Mouse (Mus musculus): ENCODE measurements around the gene Ccdc85a. TPM values are rescaled to one million over a fixed set of nuclear protein-coding genes. Genes with fewer than 3 reads are reported as not detected.
"Not testable (repeated sequence)": the region's sequence is repeated elsewhere in the genome, so short reads cannot be mapped to it uniquely, and the experiment has no call there.

Ccdc85a gene
- polyA plus RNA-seq, 1 experiment from 2014 or later, result 13.8 TPM

GRCm38 (mm10) chr11:28459165-28459564 lies 125.0 kb downstream of the Ccdc85a start:
- Histone ChIP-seq H3K9me3 (ENCODE audit: low read length) (no peaks in the 10 kb centered on the region), H3K27ac (ENCODE audit: low read length) (no peak overlapping the region), H3K36me3 (ENCODE audit: insufficient read depth, low read length) (no peaks in the 10 kb centered on the region), H3K27me3 (replicated peaks; ENCODE audit: insufficient read depth, low read length) (no peaks in the 10 kb centered on the region), H3K4me1 (ENCODE audit: insufficient read depth, low read depth, low read length) (no peaks in the 10 kb centered on the region), H3K4me3 (ENCODE audit: low read depth, low read length) (no peak overlapping the region), H3K4me2 (replicated peaks; ENCODE audit: low read depth, low read length) (no peak overlapping the region), H3K9ac (replicated peaks; ENCODE audit: low read depth) (no peak overlapping the region)
- 76% methylated on average over 1 of the region's 1 CpGs for WGBS
- DNase-seq (ENCODE audit: low spot score), result no peak
- no peak for ATAC-seq
- TF ChIP-seq EP300 (IDR thresholded peaks at IDR 0.05), result no peak
- no peak for TF ChIP-seq CTCF (IDR thresholded peaks at IDR 0.05)

DNA sequence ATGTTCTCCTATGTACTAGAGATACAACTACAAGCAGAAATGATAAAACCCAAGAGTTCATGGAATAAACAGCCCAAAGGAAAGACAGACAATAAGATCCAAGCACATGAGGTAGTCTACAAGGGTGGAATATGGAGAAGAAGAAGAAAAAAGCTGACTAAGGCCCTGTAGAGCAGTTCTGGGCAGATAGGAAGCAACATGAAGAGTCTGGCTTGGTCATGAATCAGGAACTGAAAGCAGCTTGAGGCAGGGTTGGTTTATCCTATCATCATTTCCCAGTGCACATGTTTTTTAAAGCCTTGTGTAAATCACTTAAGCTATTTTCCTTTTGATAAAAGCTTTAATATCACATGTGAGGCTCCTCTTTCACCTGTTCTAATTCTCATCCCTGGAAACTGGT lies 144.2 kb downstream of the Ccdc85a start:
- H3K4me2 ChIP-seq (replicated peaks; ENCODE audit: low read depth, low read length), result no peak overlapping the region
- no peak overlapping the region for H3K4me3 ChIP-seq (ENCODE audit: low read depth, low read length)
- no peak overlapping the region for H3K27ac ChIP-seq (ENCODE audit: low read length)
- H3K36me3 ChIP-seq (ENCODE audit: insufficient read depth, low read length), result no peaks in the 10 kb centered on the region
- H3K9me3 ChIP-seq (ENCODE audit: low read length), result no peaks in the 10 kb centered on the region
- no peaks in the 10 kb centered on the region for H3K4me1 ChIP-seq (ENCODE audit: insufficient read depth, low read depth, low read length)
- H3K27me3 ChIP-seq (replicated peaks; ENCODE audit: insufficient read depth, low read length), result no peaks in the 10 kb centered on the region
- no peak overlapping the region for H3K9ac ChIP-seq (replicated peaks; ENCODE audit: low read depth)
- TF ChIP-seq CTCF (IDR thresholded peaks at IDR 0.05) (no peak), EP300 (IDR thresholded peaks at IDR 0.05) (no peak)
- DNase-seq (ENCODE audit: low spot score) (no peak), ATAC-seq (no peak)

- peak; percentile 24 for DNase-seq (ENCODE audit: low spot score)
- TF ChIP-seq CTCF (IDR thresholded peaks at IDR 0.05) (no peak), EP300 (IDR thresholded peaks at IDR 0.05) (no peak)
- no peaks in the 10 kb centered on the region for H3K4me1 ChIP-seq (ENCODE audit: insufficient read depth, low read depth, low read length)
- H3K27ac ChIP-seq (ENCODE audit: low read length), result no peak overlapping the region
- no peak overlapping the region for H3K4me3 ChIP-seq (ENCODE audit: low read depth, low read length)
- H3K9me3 ChIP-seq (ENCODE audit: low read length), result no peaks in the 10 kb centered on the region
- H3K27me3 ChIP-seq (replicated peaks; ENCODE audit: insufficient read depth, low read length), result no peaks in the 10 kb centered on the region
- H3K4me2 ChIP-seq (replicated peaks; ENCODE audit: low read depth, low read length), result no peak overlapping the region
- WGBS, result 65% methylated on average over 2 of the region's 2 CpGs
- H3K9ac ChIP-seq (replicated peaks; ENCODE audit: low read depth), result no peak overlapping the region
- no peak for ATAC-seq
- H3K36me3 ChIP-seq (ENCODE audit: insufficient read depth, low read length), result no peaks in the 10 kb centered on the region
Measured at GRCm38 (mm10) chr11:28422451-28423231, 161.5 kb downstream of the Ccdc85a start.

- no peak overlapping the region for H3K9ac ChIP-seq (replicated peaks; ENCODE audit: low read depth)
- no peak overlapping the region for H3K27ac ChIP-seq (ENCODE audit: low read length)
- ATAC-seq, result no peak
- no peak overlapping the region for H3K4me3 ChIP-seq (ENCODE audit: low read depth, low read length)
- H3K27me3 ChIP-seq (replicated peaks; ENCODE audit: insufficient read depth, low read length), result no peaks in the 10 kb centered on the region
- 67% methylated on average over 2 of the region's 2 CpGs for WGBS
- H3K4me2 ChIP-seq (replicated peaks; ENCODE audit: low read depth, low read length), result no peak overlapping the region
- H3K4me1 ChIP-seq (ENCODE audit: insufficient read depth, low read depth, low read length), result no peaks in the 10 kb centered on the region
- H3K36me3 ChIP-seq (ENCODE audit: insufficient read depth, low read length), result no peaks in the 10 kb centered on the region
- no peak for TF ChIP-seq EP300 (IDR thresholded peaks at IDR 0.05)
- no peak for TF ChIP-seq CTCF (IDR thresholded peaks at IDR 0.05)
- no peak for DNase-seq (ENCODE audit: low spot score)
- no peaks in the 10 kb centered on the region for H3K9me3 ChIP-seq (ENCODE audit: low read length)
Measured at GRCm38 (mm10) chr11:28415841-28416240, 168.3 kb downstream of the Ccdc85a start.

DNA sequence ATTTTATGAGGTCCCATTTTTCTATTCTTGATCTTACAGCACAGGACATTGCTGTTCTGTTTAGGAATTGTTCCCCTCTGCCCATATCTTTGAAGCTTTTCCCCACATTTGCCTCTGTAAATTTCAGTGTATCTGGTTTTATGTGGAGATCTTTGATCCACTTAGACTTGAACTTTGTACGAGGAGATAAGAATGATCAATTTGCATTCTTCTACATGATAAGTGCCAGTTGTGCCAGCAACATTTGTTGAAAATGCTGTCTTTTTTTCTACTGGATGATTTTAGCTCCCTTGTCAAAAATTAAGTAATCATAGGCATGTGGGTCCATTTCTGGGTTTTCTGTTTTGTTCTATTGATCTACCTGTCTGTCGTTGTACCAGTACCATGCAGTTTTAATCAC lies 174.2 kb downstream of the Ccdc85a start:
- DNase-seq (ENCODE audit: low spot score); H3K36me3 ChIP-seq (ENCODE audit: insufficient read depth, low read length); H3K4me1 ChIP-seq (ENCODE audit: insufficient read depth, low read depth, low read length); H3K4me3 ChIP-seq (ENCODE audit: low read depth, low read length); H3K27me3 ChIP-seq (replicated peaks; ENCODE audit: insufficient read depth, low read length); H3K27ac ChIP-seq (ENCODE audit: low read length); H3K9ac ChIP-seq (replicated peaks; ENCODE audit: low read depth); H3K9me3 ChIP-seq (ENCODE audit: low read length); ATAC-seq; H3K4me2 ChIP-seq (replicated peaks; ENCODE audit: low read depth, low read length): not testable (repeated sequence)
- 82% methylated on average over 2 of the region's 2 CpGs for WGBS

GRCm38 (mm10) chr11:28397166-28397565 lies 187.0 kb downstream of the Ccdc85a start:
- no peaks in the 10 kb centered on the region for H3K27me3 ChIP-seq (replicated peaks; ENCODE audit: insufficient read depth, low read length)
- WGBS, result 45% methylated on average over 1 of the region's 1 CpGs
- H3K4me2 ChIP-seq (replicated peaks; ENCODE audit: low read depth, low read length), result no peak overlapping the region
- no peaks in the 10 kb centered on the region for H3K36me3 ChIP-seq (ENCODE audit: insufficient read depth, low read length)
- no peak for TF ChIP-seq EP300 (IDR thresholded peaks at IDR 0.05)
- TF ChIP-seq CTCF (IDR thresholded peaks at IDR 0.05), result no peak
- H3K27ac ChIP-seq (ENCODE audit: low read length), result no peak overlapping the region
- H3K4me1 ChIP-seq (ENCODE audit: insufficient read depth, low read depth, low read length), result no peaks in the 10 kb centered on the region
- DNase-seq (ENCODE audit: low spot score) (no peak), ATAC-seq (no peak)
- no peak overlapping the region for H3K4me3 ChIP-seq (ENCODE audit: low read depth, low read length)
- no peaks in the 10 kb centered on the region for H3K9me3 ChIP-seq (ENCODE audit: low read length)
- no peak overlapping the region for H3K9ac ChIP-seq (replicated peaks; ENCODE audit: low read depth)

DNA sequence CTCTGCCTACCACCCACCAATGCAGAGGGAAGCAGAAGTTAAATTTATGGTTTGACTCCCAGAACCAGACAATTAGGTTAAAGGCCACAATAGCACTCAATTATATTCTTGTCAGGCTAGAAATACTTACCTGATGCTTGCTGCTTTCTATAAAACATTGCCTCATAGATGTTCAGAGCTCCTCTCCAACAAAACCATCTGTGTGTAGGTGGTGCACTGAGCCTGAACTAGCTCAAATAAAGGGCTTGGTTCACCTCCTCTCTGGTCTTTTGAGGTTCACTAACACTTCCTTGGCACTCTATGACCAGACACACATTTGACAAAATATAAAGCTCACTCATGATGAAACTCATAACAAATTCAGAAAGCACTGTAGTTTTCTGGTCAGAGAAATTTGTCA lies 208.2 kb downstream of the Ccdc85a start:
- Histone ChIP-seq H3K27ac (ENCODE audit: low read length) (no peak overlapping the region), H3K4me1 (ENCODE audit: insufficient read depth, low read depth, low read length) (no peaks in the 10 kb centered on the region), H3K36me3 (ENCODE audit: insufficient read depth, low read length) (no peaks in the 10 kb centered on the region), H3K4me2 (replicated peaks; ENCODE audit: low read depth, low read length) (no peak overlapping the region), H3K9me3 (ENCODE audit: low read length) (no peaks in the 10 kb centered on the region), H3K4me3 (ENCODE audit: low read depth, low read length) (no peak overlapping the region), H3K9ac (replicated peaks; ENCODE audit: low read depth) (no peak overlapping the region), H3K27me3 (replicated peaks; ENCODE audit: insufficient read depth, low read length) (no peaks in the 10 kb centered on the region)
- DNase-seq (ENCODE audit: low spot score) (no peak), ATAC-seq (no peak)
- TF ChIP-seq EP300 (IDR thresholded peaks at IDR 0.05) (no peak), CTCF (IDR thresholded peaks at IDR 0.05) (no peak)
